Mouse (Mus musculus) CD4-positive helper T cell, adult 2 months (primary cell): Measurements from ENCODE around the gene Vac14.

Experiments
- DNase-seq: peaks from one replicate; pipeline ENCODE4 v3.0.0-alpha.2; 2012; ENCODE audit warnings: low read depth, missing footprints, low spot score

Vac14 gene

DNA sequence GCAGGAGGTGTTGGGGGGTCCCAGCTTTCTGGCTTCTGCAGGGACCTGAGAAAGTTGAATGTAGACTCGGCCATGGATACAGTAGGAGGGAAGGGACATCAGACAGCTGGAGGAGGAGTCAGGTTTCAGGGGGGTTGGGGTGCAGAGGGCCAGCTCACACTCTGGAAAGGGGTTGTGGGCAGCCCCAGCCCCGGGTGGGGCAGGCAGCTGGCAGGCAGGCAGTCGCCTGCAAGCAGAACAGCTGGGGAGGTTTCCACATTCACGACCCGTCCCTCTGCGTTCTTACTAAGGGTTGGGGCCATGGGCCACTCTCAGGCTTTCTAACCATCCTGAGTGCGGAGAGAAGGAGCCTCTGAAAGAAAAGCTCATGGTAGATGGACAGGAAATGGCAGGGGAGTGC is 98.7 kb downstream of the Vac14 start:
- DNase-seq: no peak

DNA sequence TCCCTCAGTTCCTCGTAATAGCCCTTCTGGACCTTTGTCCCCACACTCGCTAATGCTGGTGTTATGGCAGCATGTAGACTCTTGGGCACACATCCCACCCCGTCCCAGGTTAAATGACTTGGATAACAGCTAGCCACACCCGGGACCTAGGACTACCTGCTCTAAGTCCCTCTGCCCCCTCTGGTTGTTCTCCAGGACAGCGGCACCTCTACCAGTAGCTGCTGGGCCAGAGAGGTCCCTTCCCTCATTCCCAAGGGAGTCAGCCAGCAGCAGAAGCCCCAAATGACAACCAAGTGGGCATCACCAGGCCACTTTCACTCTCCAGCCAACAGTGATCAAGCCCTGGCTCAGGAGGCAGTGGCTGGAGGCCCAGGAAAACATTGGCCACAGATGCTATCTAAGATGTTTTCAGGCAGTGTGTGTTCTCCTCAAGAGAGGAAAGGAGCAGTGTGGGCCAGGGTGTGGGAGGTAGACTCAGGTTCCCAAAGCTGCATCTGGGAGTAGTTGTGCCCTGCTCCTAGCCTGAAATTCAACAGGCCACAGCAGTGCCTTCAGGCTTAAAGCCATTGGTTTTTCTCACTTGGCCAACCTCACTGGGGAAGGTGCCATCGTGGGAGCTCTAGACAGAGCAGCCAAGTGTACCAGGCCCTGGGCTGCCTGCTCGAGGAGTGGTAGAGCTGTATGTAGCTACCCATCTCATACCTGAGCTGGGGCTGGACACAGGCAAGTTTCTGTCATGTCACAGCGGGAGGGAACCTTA is 100.0 kb downstream of the Vac14 start:
- no peak for DNase-seq

DNA sequence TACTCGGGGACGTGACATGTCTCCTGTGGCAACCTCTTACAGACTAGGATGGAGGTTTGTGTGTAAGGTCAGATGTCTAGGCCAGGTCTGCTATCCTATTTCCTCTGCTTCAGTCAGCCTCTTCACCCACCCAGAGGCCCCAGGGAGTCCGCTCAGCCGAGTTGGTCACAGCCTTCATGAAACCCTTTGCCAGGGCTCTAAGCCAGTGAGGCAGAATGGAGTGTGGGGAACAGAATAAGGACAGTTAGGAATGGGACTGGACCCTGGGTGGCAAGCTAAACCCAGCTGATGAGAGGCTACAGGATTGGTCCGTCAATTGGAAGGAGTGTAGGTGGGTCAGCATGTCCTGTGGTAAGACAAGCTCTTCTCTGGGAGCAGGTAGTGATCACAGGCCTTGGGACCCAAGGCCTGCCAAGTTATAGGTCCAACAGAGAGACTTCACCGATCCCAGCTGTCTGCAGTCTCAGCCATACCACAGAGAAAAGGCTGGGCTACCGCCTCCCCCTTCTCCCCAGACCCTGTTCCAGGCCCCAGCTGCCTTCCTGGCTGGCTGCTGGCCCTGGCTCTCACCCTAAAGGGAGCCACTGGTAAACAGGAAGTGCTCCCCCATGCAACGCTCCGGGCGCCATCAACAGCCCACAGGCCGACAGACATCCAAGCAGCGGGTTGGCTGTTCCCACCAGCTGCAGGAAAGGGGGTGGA is 100.7 kb downstream of the Vac14 start:
- no peak for DNase-seq

DNA sequence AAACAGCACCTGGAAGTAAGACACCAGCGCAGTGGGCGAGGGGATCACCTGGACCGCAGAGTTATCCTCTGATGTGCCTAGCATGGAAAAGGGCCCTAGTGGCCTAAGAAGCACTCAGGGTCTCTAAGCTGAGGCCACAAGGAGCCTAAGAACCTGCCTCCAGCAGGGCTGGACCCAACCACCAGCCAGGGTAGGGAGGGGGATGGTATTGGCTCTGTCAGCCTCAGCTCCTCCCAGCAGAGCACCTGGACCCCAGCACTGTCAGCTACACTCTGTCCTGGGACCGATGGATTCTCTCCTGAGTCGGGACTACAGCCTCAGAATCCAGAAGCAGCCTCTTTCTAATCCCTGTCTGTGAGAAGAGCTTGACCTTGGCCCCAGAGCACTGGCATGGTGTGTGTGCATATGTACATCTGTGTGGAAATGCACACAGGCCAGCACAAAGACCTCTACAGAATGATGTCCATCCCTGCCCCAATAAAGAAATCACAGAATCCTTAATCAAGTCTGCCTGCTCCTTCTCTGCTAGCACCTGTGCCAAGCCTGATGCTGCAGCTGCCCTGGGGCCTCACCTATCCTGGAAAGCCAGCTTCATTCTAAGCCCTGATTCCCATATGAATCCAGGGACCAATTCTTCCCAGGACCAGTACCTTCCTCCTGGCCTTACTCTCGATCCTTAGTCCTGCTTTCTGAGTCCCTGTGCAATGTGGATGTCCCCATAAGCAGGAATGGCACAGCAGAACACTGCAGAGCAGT is 101.7 kb downstream of the Vac14 start:
- DNase-seq: no peak

DNA sequence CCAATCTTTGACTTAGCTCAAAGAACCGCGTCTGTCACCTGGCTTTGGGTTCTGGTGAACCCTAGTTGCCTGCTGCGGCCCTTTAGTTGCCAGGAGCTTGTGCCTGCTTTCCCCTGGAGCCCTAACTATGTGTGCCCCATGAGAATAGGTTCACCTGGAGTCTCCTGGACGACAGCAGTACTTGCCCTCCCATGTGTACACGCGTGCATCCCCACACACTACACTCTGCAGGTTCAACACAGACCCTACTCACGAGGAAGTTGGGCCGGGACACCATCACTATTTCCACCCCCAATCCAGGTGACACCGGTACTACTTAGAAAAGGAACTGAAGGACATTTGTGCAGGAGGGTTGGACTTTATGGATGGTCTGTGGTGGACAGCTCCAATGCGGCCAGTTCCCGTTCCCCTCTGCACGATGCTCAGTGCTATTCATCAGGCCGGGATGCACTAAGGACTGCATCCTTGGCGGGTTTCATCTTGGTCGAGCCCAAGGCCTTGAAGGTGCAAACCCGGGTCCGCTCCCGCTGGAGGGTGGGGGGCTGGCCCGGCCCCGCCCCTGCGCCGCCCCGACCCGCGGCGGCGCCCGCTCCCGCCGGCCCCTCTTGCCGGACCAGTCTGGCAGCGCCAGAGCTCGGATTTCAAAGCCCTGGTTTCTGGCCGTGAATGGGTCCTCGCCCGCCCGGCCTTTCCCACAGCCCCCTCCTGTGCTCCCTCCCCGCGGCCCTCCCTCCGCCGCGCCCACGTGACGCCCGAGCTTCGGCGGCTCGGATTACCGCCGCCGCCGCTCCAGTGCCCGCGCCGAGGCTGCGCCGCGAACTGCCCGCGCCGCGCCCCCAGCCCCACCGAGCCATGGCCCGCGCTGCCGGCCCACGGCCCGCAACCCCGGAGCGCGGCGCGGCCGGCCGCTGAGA is 102.6 kb downstream of the Vac14 start, which contains the start of gene Mtss1l:
Mtss1l (plus strand) TSS at position 792 of the 914 bp plus-strand sequence.
- DNase-seq: peak; percentile 22

DNA sequence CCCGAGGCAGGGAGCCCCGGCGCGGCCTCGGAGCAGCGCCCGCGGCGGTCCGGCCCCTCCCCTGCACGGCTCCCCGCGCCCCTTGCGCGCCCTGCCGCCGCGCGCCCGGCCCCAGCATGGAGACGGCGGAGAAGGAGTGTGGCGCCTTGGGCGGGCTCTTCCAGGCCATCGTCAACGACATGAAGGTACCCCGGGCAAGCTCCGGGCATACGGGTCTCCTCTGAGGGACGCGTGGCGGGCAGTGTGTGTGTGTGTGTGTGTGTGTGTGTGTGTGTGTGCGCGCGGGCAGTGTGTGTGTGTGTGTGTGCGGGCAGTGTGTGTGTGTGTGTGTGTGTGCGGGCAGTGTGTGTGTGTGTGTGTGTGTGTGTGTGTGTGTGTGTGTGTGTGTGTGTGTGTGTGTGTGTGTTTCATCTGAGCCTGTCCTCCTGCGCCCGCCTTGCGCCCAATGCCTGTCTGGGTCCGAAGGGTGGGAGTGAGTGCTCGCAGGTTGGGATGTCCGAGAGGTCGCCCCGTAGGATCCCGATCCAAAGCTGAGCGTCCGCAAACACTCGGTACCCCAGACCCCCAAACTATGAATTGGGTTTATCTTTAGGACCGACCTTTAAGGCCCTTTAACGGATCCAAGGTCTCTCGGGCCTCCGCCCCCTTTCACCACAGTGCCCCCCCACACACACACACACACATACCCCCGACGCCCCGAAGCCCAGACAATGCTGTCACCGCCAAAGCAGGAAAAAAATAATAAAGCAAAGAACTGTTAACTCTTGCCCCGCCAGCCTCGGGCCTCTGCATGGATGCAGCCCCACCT is 103.4 kb downstream of the Vac14 start:
- DNase-seq: no peak

DNA sequence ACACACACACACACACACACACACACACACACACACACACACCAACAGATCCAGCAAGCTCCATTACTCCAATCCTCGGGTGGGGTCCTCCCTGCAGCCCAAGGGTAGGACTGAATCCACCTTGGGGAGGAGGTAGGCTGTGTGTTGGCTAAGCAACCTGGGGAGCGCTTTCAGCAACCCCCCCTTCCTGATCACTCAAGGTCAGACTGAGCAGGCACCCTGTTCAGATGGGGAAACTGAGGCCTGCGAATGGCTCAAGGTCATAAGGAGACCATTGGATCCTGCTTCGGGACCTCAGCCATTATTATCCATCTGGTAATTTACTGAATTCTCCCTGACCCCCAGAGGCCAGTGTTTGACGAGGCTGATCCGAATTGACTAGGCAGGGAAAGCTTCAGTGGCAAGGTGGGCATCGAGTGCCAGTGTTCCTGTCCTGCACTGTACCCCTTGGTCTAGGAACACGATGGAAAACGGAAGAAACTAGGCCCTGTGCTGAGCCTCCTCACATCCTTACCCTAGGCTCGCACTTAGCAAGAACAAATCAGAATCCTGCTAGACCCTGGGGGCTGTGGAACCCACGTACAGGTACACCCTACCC is 104.1 kb downstream of the Vac14 start:
- DNase-seq: no peak

DNA sequence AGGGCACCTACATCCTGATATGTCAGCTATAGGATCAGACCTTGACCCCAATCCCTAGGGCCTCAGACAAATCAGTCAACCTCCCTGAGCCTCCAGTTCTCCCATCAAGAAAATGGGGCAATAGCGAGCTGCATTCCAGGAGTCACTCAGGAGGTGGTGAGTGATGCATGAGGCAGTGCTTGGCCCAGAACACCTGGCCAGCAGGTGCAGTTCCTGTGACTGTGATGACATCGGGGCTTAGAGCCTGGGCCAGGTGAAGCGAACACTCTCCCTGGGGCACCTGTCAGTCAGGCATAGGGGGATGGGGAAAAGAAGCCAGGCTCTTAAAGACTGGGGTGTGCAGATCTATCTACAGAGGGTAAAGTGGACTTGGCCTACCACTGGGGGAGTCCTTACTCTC is 106.1 kb downstream of the Vac14 start:
- no peak for DNase-seq

DNA sequence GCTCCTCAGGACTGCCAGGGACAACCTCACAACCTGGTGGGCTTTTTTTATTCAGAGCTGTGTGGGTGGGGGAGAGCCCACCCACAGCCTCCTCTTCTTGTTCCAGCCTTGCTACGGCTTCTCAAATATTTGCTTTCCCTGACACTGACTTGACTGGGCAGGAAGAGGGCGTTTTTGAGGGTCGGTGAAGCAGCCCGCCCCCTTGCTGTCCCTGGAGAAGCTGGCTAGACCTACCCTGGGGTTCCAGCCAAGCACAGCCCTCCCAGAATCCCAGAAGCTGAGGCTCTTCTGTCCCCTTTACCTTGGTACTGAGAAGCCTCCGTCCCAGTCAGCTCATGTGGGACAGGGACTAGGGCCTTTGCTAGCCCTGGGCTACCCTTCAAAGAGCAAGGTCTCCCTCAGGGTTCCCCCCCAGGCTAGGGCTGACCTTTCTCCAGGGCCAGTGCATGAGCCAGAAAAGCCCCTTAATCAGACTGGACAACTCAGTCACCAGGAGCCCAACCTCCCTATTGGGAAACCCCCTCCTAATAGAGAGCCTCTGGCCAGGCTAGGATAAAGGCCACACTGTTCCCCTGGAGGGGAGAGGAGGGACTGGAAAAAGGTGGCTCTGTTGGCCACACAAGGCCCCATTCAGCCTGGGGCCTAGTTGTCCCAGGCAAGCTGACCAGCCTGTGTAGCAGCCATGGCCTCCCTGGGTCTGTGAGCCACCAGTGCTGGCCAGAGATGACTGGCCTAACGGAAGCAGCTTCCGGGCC is 106.9 kb downstream of the Vac14 start:
- DNase-seq: no peak

DNA sequence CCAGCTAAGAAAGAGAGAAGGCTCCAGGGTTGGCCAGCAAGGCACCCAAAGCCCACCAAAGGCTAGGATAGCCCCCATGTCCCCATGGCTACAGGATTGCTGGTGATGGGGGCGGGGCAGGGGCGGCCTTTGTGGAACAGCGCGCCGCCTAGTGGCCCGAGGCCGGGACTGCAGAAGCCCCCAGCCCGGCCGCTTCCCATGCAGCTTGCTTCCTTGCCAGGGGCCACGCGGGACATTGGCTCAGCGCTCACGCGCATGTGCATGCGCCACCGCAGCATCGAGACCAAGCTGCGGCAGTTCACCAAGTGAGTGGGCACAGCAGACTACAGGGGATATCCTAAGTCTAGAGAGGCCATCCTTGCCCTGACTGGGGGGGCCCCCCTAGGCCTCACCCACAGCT is 108.5 kb downstream of the Vac14 start:
- DNase-seq: peak; percentile 37

DNA sequence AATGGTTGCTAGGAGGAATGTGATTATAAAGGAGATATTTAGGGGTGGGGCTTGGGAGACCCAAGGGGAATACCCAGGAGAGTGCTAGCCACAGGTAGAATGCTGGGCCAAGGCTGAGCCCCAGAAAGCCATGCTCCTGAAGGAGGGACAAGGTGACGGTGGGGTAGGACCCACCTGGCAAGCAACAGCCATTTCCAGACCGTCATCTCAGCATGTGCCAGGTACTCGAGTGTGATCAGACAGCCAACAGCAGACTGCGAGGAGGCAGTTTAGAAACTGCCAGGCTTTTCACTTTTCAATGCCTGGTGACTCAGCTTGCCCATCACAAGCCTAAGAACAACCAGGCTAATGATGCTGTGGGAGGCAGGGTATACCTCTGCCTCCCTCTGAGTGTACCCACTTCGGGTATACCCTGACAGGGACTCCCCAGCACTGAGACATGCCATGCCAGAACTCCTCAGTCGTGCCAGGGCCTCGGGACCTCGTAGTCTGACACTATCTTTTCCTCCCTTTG is 113.0 kb downstream of the Vac14 start:
- no peak for DNase-seq

DNA sequence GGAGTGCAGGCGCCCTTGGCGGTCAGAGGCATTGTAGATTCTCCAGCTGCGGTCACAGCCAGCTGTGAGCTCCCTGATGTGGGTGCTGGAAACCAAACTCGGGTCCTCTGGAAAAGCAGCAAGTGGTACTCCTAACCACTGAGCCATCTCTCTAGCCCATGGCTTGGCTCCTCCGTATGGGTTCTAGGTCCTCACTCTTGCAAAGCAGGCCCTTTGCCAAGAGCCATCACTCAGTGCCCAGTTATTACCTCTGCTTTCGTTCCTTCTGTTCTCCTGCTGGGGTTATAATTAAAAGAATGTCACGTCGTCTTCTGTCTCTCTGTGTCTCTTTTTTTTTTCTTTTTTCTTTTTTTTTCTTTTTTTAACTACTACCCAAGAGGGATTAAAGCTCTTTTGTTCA is 114.7 kb downstream of the Vac14 start:
- DNase-seq: no peak

DNA sequence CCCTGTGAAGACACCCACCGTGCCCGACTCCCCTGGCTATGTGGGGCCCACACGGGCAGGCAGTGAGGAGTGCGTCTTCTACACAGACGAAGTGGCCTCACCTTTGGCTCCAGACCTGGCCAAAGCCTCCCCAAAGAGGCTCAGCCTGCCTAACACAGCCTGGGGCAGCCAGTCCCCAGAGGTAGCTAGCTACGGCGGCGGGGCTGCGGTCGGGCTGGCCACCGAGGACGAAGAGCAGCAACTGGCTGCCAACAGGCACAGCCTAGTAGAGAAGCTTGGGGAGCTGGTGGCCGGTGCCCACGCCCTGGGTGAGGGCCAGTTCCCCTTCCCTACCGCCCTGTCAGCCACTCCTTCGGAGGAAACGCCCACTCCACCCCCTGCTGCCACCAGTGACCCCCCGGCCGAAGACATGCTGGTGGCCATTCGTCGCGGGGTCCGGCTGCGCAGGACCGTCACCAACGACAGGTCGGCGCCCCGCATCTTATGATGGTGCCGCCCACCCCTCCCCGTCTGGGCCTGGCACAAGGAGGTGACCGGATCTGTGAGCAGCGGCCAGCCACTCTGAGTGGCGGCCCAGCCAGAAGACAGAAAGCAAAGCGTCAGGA is 120.3 kb downstream of the Vac14 start:
- DNase-seq: no peak

DNA sequence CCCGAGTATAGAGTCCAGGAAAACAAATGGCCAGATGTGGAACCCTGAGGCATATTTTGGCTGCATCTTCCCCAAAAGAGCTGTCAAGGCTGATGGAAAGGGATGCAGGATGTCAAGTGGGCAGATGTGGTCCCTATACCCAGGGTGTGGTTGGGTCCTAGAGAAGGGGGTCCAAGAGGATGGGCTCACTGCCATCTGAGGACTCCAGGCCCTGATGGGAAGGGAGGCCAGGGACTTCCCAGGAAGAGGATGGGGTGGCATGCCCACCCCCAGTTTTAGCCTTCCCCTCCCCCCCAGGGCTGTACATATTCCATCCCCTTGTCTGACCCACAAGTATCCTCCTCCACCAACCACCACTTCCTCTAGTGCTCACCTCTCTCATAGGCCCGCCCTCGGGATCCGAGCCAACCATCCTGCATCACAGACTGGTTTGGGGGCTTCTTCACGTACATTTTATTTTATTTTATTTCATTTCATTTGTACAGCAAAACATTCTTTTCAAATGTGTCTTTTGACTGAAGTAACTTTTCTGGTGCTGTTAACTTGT is 122.3 kb downstream of the Vac14 start:
- DNase-seq: no peak

DNA sequence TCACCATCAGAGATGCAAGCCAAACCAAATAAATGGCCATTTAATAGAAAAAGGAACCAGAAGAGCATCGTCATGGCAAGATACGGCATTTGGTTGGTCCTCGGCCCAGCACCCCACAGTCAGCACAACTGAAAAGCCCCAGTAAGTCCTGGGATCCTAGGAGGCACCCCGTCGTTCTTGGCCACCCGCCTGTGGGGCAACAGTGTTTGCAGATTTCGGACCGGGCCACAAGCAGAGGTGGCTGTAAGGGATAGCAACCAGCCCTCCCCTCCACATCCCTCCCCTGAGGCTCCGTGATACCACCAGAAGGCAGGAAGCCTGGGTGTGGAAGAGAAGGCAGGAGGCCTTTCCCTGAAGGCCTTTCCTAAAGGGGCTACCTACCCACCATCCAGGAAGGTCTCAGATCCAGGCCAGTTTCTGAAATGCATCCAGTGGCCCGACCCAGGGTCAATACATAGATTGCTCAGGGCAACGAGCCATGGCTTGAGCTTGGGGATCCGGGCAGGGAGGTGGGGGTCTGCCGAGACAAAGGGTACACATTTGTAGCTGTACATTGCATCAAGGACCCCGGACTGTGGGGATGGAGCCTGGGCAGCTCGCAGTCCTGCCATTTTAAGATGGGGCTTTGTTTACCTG is 123.5 kb downstream of the Vac14 start:
- no peak for DNase-seq

DNA sequence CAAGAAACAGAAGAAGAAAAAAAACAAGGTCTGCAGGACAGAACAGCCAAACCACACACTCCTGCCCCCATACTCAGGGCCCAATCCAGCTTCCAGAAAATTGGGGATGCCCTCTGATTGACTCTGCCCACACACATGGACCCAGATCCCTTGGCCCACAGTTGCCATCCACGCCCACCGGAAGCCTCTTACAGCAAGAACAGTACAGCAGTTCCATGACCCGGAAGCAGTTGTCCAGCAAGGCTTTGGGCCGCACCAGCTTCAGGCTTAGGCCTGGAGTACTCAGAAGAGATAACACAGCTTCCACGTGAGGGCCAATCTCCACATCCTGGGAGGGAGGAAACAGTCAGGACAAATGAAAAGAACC is 124.0 kb downstream of the Vac14 start:
- no peak for DNase-seq

DNA sequence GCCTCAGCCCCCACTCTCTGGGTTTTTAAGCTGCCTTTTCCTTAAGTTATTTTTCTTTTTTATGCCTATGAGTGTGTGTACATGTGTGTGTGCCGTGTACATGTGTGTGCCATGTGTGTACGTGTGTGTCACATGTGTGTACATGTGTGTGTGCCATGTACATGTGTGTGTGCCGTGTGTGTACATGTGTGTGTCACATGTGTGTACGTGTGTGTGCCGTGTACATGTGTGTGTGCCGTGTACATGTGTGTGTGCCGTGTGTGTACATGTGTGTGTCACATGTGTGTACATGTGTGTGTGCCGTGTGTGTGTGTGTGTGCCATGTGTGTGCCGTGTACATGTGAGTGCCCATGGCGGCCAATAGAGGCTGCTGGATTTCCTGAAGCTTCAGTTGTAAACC is 126.8 kb downstream of the Vac14 start:
- DNase-seq: no peak

DNA sequence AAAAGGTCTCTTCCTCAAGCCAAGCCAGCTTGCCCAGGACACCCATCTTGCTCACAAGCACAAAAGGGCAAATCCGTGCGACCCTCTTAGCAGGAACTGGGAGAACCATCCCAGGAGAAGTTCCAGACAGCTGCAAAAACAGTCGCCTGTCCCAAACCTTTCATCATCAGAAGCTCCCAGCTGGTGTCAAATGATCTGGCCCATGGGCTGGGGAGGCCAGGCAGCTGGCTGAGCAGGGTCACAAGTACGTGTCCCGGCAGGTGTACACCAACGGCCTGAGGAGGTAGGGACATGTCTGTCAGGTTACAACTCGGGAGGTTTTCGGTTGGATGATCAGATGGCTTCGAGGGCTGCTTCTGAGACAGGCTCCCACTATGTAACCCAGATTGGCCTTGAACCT is 128.3 kb downstream of the Vac14 start:
- no peak for DNase-seq
